Mouse (Mus musculus) ovary, postnatal 10 days (tissue): Measurements from ENCODE around the gene Chd4.
"Not testable (repeated sequence)": the region's sequence is repeated elsewhere in the genome, so short reads cannot be mapped to it uniquely, and the experiment has no call there.

Source experiments
- DNase-seq: peaks from one replicate; pipeline ENCODE4 v3.0.0; 2022; ENCODE audit warnings: low spot score

Chd4 gene

GRCm38 (mm10) chr6:125095391-125096278 is at the start of gene Chd4:
TSS of gene Chd4 (plus strand) at chr6:125095981.
- DNase-seq: peak; percentile 81

- peak; percentile 35 for DNase-seq
These were observed 49.1 kb upstream of the Chd4 start for GRCm38 (mm10) chr6:125046691-125047090.

GRCm38 (mm10) chr6:125049678-125050077 is 46.1 kb upstream of the Chd4 start, which contains the start of gene Acrbp:
TSS of gene Acrbp (plus strand) at chr6:125049689.
- DNase-seq: no peak

- DNase-seq: no peak
These were observed 44.5 kb upstream of the Chd4 start for GRCm38 (mm10) chr6:125051237-125051636.

GRCm38 (mm10) chr6:125061493-125061892 is 34.3 kb upstream of the Chd4 start:
- no peak for DNase-seq

DNA sequence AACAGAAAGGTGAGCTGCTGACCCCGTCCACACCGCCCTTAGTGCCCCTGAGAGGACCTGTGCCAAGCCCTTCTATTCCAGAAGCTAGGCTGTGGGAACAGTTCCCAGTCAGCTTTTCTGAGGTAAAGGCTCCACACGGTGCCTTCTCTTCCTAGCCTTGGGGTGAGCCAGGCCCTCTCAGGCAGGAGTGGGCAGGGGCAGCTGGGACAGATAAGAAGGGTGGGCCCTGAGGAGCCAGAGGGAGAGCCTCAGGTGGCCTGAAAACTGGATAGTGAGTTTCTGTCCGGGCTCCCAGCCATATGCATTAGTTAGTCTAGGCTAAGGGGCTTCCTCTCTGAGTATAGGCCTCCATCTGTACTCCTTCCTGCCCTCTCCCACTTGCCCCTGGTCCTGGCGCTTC is 33.3 kb upstream of the Chd4 start:
- no peak for DNase-seq

- no peak for DNase-seq
These were observed 31.9 kb upstream of the Chd4 start for GRCm38 (mm10) chr6:125063906-125064305.

- DNase-seq: not testable (repeated sequence)
These were observed 30.6 kb upstream of the Chd4 start for GRCm38 (mm10) chr6:125065223-125065622.

DNA sequence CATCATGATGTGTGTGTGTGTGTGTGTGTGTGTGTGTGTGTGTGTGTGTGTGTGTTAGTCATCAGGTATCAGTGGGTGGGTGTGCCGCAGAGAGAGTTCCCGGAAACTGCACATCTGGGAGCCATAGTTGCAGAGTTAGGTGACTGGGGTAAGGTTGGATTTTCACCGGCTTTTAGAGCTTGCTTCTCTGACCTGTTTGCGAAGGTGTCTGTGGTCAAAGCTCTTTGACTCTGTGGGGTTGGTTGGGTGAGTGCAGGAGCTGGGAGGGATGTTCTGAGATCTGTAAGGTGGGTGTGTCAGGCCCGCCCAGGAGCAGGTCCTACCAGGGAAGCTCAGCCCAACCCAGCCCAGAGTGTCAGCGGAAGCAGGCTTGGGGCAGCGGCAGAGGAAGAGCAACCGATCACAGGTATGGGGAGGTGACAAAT is 28.2 kb upstream of the Chd4 start, which contains the start of gene Lpar5:
Lpar5 (plus strand) TSS at position 350 of the 425 bp plus-strand sequence.
- DNase-seq: no peak

DNA sequence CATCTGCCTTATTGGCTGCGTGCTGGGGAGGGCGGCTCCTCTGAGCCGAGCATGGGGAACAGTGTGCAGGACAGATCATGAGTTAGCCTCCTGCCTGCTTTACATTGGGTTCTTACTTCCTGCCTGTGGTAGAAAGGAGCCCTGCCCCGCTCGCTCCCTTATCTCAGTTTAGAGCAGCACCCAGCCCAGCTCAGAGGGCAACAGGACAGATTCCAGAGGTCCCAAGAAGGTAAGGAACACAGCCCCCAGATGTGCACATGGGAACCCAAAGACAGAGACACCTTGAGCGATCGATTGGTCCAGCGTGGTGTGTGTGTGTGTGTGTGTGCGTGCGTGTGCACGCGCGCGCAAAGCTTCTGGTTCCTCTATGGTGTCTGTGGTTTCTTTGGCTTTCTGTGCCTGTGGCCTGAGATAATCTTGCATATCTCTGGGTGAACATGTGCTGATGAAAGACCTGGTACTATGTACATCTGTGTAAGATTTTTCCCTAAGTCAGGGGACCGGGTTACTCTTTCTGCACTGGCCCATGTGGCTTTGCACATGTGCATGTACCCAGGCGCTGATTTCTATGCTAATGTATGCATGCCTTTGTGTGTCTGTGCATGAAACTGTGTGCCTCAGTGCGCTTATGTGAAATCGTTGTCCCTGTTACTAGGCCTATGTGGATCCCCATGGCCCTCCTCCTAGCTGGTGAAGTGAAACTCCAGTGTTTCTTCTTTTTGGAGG is 24.4 kb upstream of the Chd4 start:
- no peak for DNase-seq

- DNase-seq: no peak
These were observed 23.9 kb upstream of the Chd4 start for GRCm38 (mm10) chr6:125071896-125072279.

DNA sequence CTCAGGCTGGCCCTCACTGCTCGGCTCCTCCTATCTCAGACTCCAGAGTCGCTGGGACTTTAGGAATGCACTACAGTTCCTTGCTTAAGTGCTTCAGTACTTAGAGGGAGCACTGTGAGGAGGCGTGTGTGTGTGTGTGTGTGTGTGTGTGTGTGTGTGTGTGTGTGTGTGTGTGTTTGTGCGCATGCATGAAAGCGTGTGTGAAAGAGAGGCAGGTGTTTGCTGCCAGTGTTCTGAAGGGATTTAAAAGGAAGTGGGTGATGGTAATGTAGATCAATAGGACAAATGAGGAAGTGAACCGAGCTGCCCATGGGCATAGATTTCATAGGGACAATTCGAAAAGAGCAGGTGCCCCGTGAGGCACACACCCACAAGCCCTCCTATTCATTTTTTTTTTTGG is 22.0 kb upstream of the Chd4 start:
- no peak for DNase-seq

- DNase-seq: no peak
These were observed 14.4 kb upstream of the Chd4 start for GRCm38 (mm10) chr6:125081394-125081793.

DNA sequence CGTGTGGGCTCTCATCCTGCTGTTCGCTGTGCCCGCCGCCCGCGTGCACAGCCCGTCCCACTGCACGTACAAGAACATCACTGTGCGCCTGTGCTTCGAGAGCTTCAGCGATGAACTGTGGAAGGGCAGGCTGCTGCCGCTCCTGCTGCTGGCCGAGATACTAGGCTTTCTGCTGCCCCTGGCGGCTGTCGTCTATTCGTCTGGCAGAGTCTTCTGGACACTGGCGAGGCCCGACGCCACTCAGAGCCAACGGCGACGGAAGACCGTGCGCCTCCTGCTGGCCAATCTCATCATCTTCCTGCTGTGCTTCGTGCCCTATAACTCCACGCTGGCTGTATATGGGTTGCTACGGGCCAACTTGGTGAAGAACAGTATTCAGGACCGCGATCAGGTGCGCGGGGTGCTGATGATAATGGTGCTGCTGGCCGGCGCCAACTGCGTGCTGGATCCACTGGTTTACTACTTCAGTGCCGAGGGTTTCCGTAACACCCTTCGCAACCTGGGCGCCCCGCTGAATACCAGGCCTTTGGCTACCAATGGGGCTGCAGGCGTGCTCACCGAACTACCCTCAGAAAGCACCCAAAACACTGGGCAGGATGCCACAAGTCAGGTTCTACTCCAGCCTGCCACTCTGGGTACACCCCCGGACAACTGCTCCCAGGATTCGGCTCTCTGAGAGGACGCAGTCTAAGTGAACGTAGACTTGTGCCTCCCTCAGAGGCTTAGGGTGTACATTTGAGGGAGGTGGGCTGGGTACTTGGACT is 13.8 kb upstream of the Chd4 start:
- peak; percentile 73 for DNase-seq

DNA sequence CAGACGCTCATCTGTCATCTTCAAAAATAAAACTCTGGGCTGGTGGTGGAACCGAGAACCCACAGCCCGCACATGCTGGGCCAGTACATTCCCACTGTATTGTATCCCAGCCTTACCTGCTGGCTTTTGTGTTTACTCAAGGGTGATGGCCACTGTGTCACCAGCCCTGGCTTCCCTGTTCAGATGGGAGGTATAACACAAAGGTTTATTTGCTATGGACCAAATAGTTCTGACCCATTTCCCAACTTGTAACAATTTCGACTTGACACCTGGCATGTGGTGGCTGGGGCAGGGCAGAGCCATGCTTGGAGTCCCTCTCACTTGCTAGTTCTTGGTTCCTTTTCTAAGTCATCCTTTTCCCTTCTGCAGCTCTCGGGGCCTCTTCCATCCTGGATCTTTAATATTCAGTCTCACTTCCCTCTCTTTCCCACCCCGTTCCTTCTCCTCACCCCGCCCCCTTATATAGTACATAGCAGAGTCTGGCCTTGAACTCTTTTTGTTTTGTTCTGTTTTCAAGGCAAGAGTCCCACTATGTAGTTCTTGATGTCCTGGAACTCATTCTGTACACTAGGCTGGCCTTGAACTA is 12.9 kb upstream of the Chd4 start:
- no peak for DNase-seq

- no peak for DNase-seq
These were observed 11.4 kb upstream of the Chd4 start for GRCm38 (mm10) chr6:125084424-125084823.

DNA sequence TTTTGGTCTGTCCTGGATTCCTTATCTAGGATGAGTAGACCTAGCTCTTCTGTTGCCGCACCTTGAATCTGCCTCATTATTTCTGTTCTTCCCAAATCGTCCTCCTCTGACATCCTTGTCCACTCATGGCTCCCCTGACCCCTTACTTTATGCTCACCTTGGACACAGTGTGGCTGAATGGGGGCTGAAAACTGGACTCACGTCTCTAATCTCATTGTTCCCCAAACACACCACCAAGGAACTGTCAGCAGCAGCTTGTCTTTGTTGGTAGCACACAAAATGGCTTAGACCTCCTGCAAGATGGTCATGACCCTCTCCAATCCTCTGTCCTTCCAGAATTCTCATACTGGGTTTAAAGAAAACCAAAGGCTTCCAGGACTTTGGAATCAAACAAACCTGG is 7.8 kb upstream of the Chd4 start:
- no peak for DNase-seq

- peak; percentile 57 for DNase-seq
These were observed 7.0 kb upstream of the Chd4 start for GRCm38 (mm10) chr6:125088561-125089321.

- peak; percentile 46 for DNase-seq
These were observed 6.1 kb upstream of the Chd4 start for GRCm38 (mm10) chr6:125089521-125090321.
